Mouse (Mus musculus): ENCODE results near the gene Tusc2. TPM values are rescaled to one million over a fixed set of nuclear protein-coding genes. Genes with fewer than 3 reads are reported as not detected.

The Tusc2 gene
- polyA plus RNA-seq, 1 experiment, result 23.5 TPM

DNA sequence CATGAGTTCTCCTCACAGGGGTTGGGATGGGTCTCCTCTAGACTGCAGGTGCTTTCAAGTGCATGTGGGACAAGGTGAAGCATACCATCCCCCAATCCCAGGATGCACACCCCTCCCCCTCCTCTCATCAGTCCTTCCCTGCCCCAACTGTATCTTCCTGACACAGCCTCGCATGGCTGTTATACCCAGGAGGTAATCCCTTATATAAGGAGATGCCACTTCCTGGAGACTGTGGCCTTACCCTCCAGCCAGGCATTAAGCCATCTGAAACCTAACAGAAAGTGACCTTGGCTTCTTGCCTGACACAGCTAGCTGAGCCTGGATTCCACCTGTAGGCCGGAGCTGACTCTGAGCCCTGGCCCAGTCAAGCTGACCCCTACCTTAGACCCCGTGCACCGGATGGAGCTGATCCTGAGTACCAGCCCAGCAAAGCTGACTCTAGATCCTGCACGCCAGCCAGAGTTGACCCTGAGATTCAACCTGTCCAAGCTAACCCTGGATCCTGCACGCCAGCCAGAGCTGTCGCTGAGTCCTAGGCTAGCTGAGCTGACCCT is 19.5 kb downstream of the Tusc2 start:
- no peak overlapping the region for H3K4me3 ChIP-seq (ENCODE audit: low read depth, low read length)
- H3K36me3 ChIP-seq (ENCODE audit: control insufficient read depth, insufficient read depth, low read length, poor library complexity, severe bottlenecking), result no peaks in the 10 kb centered on the region
- no peak overlapping the region for H3K9ac ChIP-seq (ENCODE audit: low read depth, poor library complexity, severe bottlenecking)
- no peaks in the 10 kb centered on the region for H3K27me3 ChIP-seq (ENCODE audit: control insufficient read depth, insufficient read depth, low read length, poor library complexity, severe bottlenecking)
- TF ChIP-seq POLR2A (IDR thresholded peaks at IDR 0.05; ENCODE audit: insufficient read depth, low read length), result no peak
- no peak for TF ChIP-seq CTCF (IDR thresholded peaks at IDR 0.05; ENCODE audit: low read depth, low read length)
- no peak for TF ChIP-seq EP300 (IDR thresholded peaks at IDR 0.05; ENCODE audit: insufficient read depth, low read depth, low read length)
- no peak overlapping the region for H3K27ac ChIP-seq (ENCODE audit: insufficient read depth, low read length)
- H3K4me1 ChIP-seq (ENCODE audit: control insufficient read depth, insufficient read depth, low read length), result peaks cover 2% of the 10 kb centered on the region
- no peaks in the 10 kb centered on the region for H3K9me3 ChIP-seq (replicated peaks; ENCODE audit: control insufficient read depth, insufficient read depth, low read length, poor library complexity, severe bottlenecking)

DNA sequence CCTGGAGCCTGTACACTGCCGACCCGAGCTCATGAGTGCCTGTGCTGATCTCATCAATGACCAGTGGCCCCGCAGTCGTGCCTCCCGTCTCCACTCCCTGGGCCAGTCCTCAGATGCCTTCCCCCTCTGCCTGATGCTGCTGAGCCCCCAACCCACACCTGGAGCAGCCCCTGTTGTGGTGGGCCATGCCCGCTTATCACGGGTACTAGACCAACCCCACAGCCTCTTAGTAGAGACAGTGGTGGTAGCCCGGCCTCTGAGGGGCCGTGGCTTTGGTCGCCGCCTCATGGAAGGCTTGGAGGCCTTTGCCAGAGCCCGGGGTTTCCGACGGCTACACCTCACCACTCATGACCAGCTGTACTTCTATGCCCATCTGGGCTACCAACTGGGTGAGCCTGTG is 20.1 kb downstream of the Tusc2 start:
- TF ChIP-seq EP300 (IDR thresholded peaks at IDR 0.05; ENCODE audit: insufficient read depth, low read depth, low read length), result no peak
- TF ChIP-seq POLR2A (IDR thresholded peaks at IDR 0.05; ENCODE audit: insufficient read depth, low read length), result no peak
- no peak for TF ChIP-seq CTCF (IDR thresholded peaks at IDR 0.05; ENCODE audit: low read depth, low read length)
- H3K4me3 ChIP-seq (ENCODE audit: low read depth, low read length), result no peak overlapping the region
- no peaks in the 10 kb centered on the region for H3K9me3 ChIP-seq (replicated peaks; ENCODE audit: control insufficient read depth, insufficient read depth, low read length, poor library complexity, severe bottlenecking)
- peaks cover 2% of the 10 kb centered on the region for H3K4me1 ChIP-seq (ENCODE audit: control insufficient read depth, insufficient read depth, low read length)
- H3K27me3 ChIP-seq (ENCODE audit: control insufficient read depth, insufficient read depth, low read length, poor library complexity, severe bottlenecking), result no peaks in the 10 kb centered on the region
- no peaks in the 10 kb centered on the region for H3K36me3 ChIP-seq (ENCODE audit: control insufficient read depth, insufficient read depth, low read length, poor library complexity, severe bottlenecking)
- H3K9ac ChIP-seq (ENCODE audit: low read depth, poor library complexity, severe bottlenecking), result no peak overlapping the region
- H3K27ac ChIP-seq (ENCODE audit: insufficient read depth, low read length), result no peak overlapping the region

DNA sequence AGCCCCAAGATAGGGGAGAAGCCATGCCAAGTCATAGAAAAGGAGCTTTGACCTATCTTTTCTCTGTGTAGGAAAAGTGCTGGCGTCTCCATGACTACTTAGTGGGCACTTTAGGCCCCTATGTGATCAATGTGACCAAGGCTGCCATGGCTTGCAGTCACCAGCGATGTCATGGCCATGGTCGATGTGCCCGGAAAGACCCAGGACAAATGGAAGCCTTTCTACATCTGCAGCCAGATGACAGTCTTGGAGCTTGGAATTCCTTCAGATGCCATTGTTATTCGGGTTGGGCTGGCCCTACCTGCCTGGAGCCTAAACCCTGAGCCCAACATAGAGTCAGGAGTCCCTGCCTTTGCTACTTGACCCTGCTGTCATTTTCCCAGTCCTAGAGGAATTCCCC is 23.4 kb downstream of the Tusc2 start:
- H3K4me3 ChIP-seq (ENCODE audit: low read depth, low read length), result no peak overlapping the region
- H3K27me3 ChIP-seq (ENCODE audit: control insufficient read depth, insufficient read depth, low read length, poor library complexity, severe bottlenecking), result no peaks in the 10 kb centered on the region
- peaks cover 2% of the 10 kb centered on the region for H3K4me1 ChIP-seq (ENCODE audit: control insufficient read depth, insufficient read depth, low read length)
- TF ChIP-seq CTCF (IDR thresholded peaks at IDR 0.05; ENCODE audit: low read depth, low read length) (no peak), POLR2A (IDR thresholded peaks at IDR 0.05; ENCODE audit: insufficient read depth, low read length) (no peak), EP300 (IDR thresholded peaks at IDR 0.05; ENCODE audit: insufficient read depth, low read depth, low read length) (no peak)
- peaks cover 23% of the 10 kb centered on the region for H3K36me3 ChIP-seq (ENCODE audit: control insufficient read depth, insufficient read depth, low read length, poor library complexity, severe bottlenecking)
- H3K27ac ChIP-seq (ENCODE audit: insufficient read depth, low read length), result no peak overlapping the region
- no peak overlapping the region for H3K9ac ChIP-seq (ENCODE audit: low read depth, poor library complexity, severe bottlenecking)
- H3K9me3 ChIP-seq (replicated peaks; ENCODE audit: control insufficient read depth, insufficient read depth, low read length, poor library complexity, severe bottlenecking), result peaks cover 13% of the 10 kb centered on the region

DNA sequence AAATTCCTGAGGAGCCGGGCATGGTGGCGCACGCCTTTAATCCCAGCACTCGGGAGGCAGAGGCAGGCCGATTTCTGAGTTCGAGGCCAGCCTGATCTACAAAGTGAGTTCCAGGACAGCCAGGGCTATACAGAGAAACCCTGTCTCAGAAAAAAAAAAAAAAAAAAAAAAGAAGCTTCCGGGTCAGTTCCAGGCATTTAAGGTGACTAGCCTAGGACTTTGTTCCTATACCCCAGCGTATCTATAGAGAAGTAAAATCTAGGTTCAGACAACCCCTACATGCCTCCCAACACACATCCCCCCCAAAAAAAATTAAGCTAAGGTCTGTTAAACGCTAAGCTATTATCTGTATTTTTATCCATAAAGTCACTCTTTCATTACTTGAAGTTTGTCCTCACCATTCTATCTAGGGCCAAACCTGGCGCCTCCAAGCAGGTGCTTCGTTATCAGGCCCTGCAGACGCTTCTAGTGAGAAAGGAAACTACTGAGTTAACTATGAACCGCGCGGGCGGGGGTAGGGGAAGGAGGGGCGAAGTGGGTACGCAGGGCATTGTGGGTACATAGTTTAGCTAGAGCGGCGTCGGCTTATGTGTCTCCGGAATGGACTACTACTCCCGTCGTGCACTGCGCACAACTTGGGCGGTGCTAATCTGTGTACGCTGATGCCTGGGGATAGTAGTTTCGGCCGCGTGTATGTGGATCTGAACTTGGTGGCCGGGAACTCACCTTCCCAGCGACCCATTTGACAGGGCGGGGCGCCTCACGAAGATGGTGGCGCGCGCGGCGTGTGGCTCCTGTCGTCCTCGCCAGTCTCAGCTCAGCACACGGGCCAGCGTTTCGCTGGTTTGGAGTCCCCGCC is 24.1 kb downstream of the Tusc2 start, which contains the start of gene Ifrd2:
Gene Ifrd2, plus strand, starts transcription at position 669 of the 859 bp plus-strand sequence.
- H3K9ac ChIP-seq (ENCODE audit: low read depth, poor library complexity, severe bottlenecking), result peak within 1 kb of the TSS; percentile 68
- no peak within 1 kb of the TSS for H3K27ac ChIP-seq (ENCODE audit: insufficient read depth, low read length)
- H3K36me3 ChIP-seq (ENCODE audit: control insufficient read depth, insufficient read depth, low read length, poor library complexity, severe bottlenecking), result peaks cover 30% of the 10 kb centered on the region
- no peaks in the 10 kb centered on the region for H3K27me3 ChIP-seq (ENCODE audit: control insufficient read depth, insufficient read depth, low read length, poor library complexity, severe bottlenecking)
- H3K4me3 ChIP-seq (ENCODE audit: low read depth, low read length), result peak within 1 kb of the TSS; percentile 90
- H3K4me1 ChIP-seq (ENCODE audit: control insufficient read depth, insufficient read depth, low read length), result peaks cover 2% of the 10 kb centered on the region
- TF ChIP-seq CTCF (IDR thresholded peaks at IDR 0.05; ENCODE audit: low read depth, low read length) (no peak), EP300 (IDR thresholded peaks at IDR 0.05; ENCODE audit: insufficient read depth, low read depth, low read length) (0 out of 2 replicates have a peak, but pooled peaks have one; percentile 16)
- H3K9me3 ChIP-seq (replicated peaks; ENCODE audit: control insufficient read depth, insufficient read depth, low read length, poor library complexity, severe bottlenecking), result peaks cover 13% of the 10 kb centered on the region

DNA sequence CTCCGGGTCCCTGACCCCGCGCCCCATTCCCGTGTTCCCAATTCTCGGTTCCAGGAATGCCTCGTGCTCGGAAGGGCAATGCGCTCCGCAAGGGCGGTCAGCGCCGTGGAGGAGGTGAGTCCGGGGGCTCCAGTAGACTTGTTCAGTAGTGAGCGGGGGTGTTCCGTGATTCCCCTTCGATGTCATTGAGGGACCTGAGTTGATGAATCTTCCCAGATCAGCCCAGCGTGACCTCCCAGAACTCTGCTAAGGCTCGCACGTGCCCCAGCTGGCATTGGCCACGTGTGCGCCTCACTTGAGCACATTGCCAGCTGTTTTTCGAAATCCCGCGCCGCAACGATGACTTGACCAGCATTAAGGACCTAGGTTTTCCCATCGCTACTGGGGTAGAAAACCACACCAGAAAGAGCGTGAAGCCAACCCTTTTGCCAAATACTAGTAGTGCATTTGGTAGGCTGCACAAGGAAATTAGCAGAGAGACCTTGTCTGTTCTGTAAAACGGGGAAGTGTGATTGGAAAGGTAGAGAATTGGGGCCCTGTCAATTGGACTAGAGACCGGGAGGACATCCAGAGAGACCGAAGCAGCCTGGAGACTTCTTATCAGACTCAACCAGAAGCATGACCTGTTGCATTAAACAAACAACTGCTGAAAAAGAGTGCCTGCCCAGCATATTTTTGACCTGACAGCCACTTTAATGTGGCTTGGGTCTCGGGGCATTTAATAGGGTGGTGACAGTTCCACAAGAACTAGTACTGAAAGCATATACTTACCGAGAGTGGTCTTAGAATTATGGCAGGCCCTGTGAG is 25.0 kb downstream of the Tusc2 start:
- peaks cover 2% of the 10 kb centered on the region for H3K4me1 ChIP-seq (ENCODE audit: control insufficient read depth, insufficient read depth, low read length)
- peak overlapping the region; percentile 68 for H3K9ac ChIP-seq (ENCODE audit: low read depth, poor library complexity, severe bottlenecking)
- H3K27me3 ChIP-seq (ENCODE audit: control insufficient read depth, insufficient read depth, low read length, poor library complexity, severe bottlenecking), result no peaks in the 10 kb centered on the region
- no peak overlapping the region for H3K27ac ChIP-seq (ENCODE audit: insufficient read depth, low read length)
- H3K36me3 ChIP-seq (ENCODE audit: control insufficient read depth, insufficient read depth, low read length, poor library complexity, severe bottlenecking), result peaks cover 35% of the 10 kb centered on the region
- TF ChIP-seq EP300 (IDR thresholded peaks at IDR 0.05; ENCODE audit: insufficient read depth, low read depth, low read length) (no peak), POLR2A (IDR thresholded peaks at IDR 0.05; ENCODE audit: insufficient read depth, low read length) (no peak), CTCF (IDR thresholded peaks at IDR 0.05; ENCODE audit: low read depth, low read length) (no peak)
- peak overlapping the region; percentile 90 for H3K4me3 ChIP-seq (ENCODE audit: low read depth, low read length)
- H3K9me3 ChIP-seq (replicated peaks; ENCODE audit: control insufficient read depth, insufficient read depth, low read length, poor library complexity, severe bottlenecking), result peaks cover 13% of the 10 kb centered on the region
